Mouse (Mus musculus): Measurements from ENCODE around the gene Fam25c.

DNA sequence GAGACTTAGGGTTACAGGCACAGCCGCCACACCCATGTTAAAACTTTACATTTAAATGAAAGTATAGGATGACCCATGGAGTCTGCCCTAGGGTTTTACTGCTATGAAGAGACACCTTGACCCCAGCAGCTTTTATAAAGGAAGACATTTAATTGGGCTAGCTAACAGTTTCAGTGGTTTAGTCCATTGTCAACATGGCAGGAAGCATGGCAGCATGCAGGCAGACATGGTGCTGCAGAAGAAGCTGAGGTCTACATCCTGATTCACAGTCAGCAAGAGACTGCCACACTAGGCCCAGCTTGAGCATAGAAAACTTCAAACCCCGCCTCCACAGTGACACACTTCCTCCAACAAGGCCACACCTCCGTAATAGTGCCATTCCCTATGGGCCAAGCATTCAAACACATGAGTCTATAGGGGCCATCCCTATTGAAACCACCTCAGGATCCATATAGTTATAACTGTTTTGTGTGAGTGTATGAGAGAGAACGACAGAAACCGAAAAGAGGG lies 31.6 kb downstream of the Fam25c start:
- TF ChIP-seq CTCF (IDR thresholded peaks at IDR 0.05; ENCODE audit: extremely low read depth, insufficient read length, insufficient replicate concordance, low read depth, low read length): no peak
- no peak for TF ChIP-seq POLR2A (IDR thresholded peaks at IDR 0.05; ENCODE audit: low read depth, low read length)

All from small intestine, adult 2 months (tissue).